Mouse (Mus musculus) heart, adult 2 months (tissue): Measurements from ENCODE around the gene Gxylt2. TPM values are rescaled to one million over a fixed set of nuclear protein-coding genes. Genes with fewer than 3 reads are reported as not detected.

ENCODE experiments used
- DNase-seq, 2 experiments: peaks; one replicate each; pipeline ENCODE4 v3.0.0; 2021
- H3K27ac ChIP-seq: fragments of 200-600 bp; 2 replicates; pipeline ENCODE4 v1.8.1; 2022
- H3K27me3 ChIP-seq: fragments of 200-500 bp; 2 replicates; pipeline ENCODE4 v1.6.1; 2012; ENCODE audit warnings: mild to moderate bottlenecking, low read length, inconsistent platforms, mixed read lengths; ENCODE audit not compliant: control insufficient read depth, insufficient read depth
- H3K36me3 ChIP-seq: fragments of 200-500 bp; 2 replicates; pipeline ENCODE4 v1.6.1; 2012; ENCODE audit warnings: low read length, inconsistent platforms; ENCODE audit not compliant: control insufficient read depth, insufficient read depth
- H3K4me1 ChIP-seq: fragments of 200-500 bp; 2 replicates; pipeline ENCODE4 v1.6.1; 2011; ENCODE audit warnings: low read length; ENCODE audit not compliant: control insufficient read depth, insufficient read depth
- H3K4me3 ChIP-seq: fragments of 200-600 bp; 2 replicates; pipeline ENCODE4 v1.8.1; 2022
- H3K79me2 ChIP-seq: fragments of 200-500 bp; replicated peaks from 2 replicates; pipeline ENCODE4 v1.6.1; 2012; ENCODE audit warnings: mild to moderate bottlenecking, inconsistent platforms, low read length, moderate library complexity, mixed read lengths; ENCODE audit not compliant: control insufficient read depth, insufficient read depth
- H3K9ac ChIP-seq: fragments of 200-500 bp; 2 replicates; pipeline ENCODE4 v1.6.1; 2012; ENCODE audit warnings: low read depth, mild to moderate bottlenecking, control low read depth, inconsistent platforms, low read length, mixed read lengths
- CTCF ChIP-seq: fragments of 200-600 bp; IDR thresholded peaks from 2 replicates; pipeline ENCODE4 v1.8.1; 2022; ENCODE audit warnings: antibody characterized with exemption, mild to moderate bottlenecking, moderate library complexity
- EP300 ChIP-seq: fragments of 200-500 bp; IDR thresholded peaks from 2 replicates; pipeline ENCODE4 v1.6.1; 2011; ENCODE audit warnings: low read depth, low read length, control low read depth; ENCODE audit not compliant: insufficient read depth
- POLR2A ChIP-seq: fragments of 200-500 bp; IDR thresholded peaks from 2 replicates; pipeline ENCODE4 v1.6.1; 2011; ENCODE audit warnings: mild to moderate bottlenecking, low read depth, low read length, control low read depth; ENCODE audit not compliant: insufficient read depth
- WGBS: fragments of 180-500 bp; shearing (Covaris S2); methylation state at CpG from one replicate; pipeline ENCODE4 v1.1.7; 2018; 5-methylcytosine and 5-hydroxymethylcytosine counted together
- intact Hi-C: fragments of 180-260 bp; cut with DNase I; formaldehyde crosslinking; loops from one replicate; pipeline ENCODE4 v1.15.1; 2025
- polyA plus RNA-seq: library from polyadenylated mRNA; depleted of rRNA; stranded (reverse); fragments of >200 nt; gene quantifications from 2 replicates; pipeline ENCODE4 v1.2.3, GENCODE M21; 2012
- total RNA-seq, 2 experiments: library from RNA; stranded (reverse); gene quantifications; 2 replicates each; pipeline ENCODE4 v1.2.3; 2021

Gene Gxylt2
- total and polyA plus RNA-seq, 3 experiments: 2.0 to 3.1 (median 2.2) TPM

DNA sequence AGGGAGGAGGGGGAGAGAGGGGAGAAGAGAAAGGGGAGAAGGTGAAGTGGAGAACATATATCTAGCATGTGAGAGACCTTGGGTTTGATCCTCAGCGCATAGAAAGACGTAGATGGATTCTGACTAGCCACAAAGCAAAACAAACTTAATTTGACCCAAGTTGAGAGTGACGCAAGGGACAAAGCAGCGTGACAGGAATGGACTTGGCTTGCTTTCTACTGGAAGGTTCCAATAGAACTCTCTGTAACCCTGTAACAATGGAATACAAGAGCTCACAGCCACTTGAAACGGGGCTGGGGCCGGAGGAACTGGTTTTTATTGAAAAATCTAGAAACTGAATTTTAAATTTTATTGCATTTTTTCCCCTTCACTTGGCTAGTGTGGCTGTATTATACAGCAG lies 127.2 kb downstream of the Gxylt2 start:
- Histone ChIP-seq H3K27ac (no peak overlapping the region), H3K4me3 (no peak overlapping the region), H3K9ac (no peak overlapping the region), H3K4me1 (peaks cover 2% of the 10 kb centered on the region), H3K36me3 (peaks cover 18% of the 10 kb centered on the region), H3K27me3 (no peaks in the 10 kb centered on the region), H3K79me2 (peaks cover 4% of the 10 kb centered on the region)
- DNase-seq: no peak
- TF ChIP-seq EP300: no peak
- TF ChIP-seq POLR2A: no peak
- TF ChIP-seq CTCF: no peak
- intact Hi-C loops: loop anchor here (5.0 kb wide), 1 partner anchor 154 kb away; no protein-coding TSS in a partner anchor
- 85% methylated on average over 6 of the region's 6 CpGs for WGBS

DNA sequence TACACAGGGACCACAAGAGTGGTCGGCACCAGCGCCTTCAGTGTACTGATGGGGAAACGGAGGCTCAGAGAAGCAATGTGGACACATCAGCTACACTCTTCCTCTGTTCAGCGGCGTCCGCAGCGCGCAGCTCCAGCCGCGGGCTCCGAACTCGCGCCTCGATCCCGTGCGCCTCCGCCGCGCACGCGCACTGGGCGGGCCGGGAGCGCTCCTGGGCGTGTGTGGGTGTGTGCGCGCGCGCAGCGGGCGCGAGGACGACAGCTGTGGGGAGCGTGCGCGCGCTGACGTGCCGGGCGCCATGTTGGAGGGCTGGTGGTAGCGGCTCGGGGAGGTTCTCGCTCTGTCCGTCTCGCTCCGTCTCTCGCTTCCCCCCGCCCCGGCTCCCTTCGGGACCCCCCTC lies 128.8 kb downstream of the Gxylt2 start, which contains the start of gene Ppp4r2:
Gene Ppp4r2, plus strand, starts transcription at position 268 of the 400 bp plus-strand sequence.
- H3K4me1 ChIP-seq: peaks cover 2% of the 10 kb centered on the region
- peaks cover 28% of the 10 kb centered on the region for H3K36me3 ChIP-seq
- peak; percentile 93 to 95 for DNase-seq
- H3K27ac ChIP-seq: peak within 1 kb of the TSS; percentile 79
- under 1% methylated on average over 42 of the region's 50 CpGs for WGBS
- no peak for TF ChIP-seq EP300
- no peak for TF ChIP-seq POLR2A
- TF ChIP-seq CTCF: no peak
- intact Hi-C loops: loop anchor here (5.0 kb wide), 1 partner anchor 156 kb away; no protein-coding TSS in a partner anchor
- peak within 1 kb of the TSS; percentile 83 for H3K4me3 ChIP-seq
- no peaks in the 10 kb centered on the region for H3K27me3 ChIP-seq
- peak within 1 kb of the TSS; percentile 91 for H3K9ac ChIP-seq
- H3K79me2 ChIP-seq: peaks cover 4% of the 10 kb centered on the region

DNA sequence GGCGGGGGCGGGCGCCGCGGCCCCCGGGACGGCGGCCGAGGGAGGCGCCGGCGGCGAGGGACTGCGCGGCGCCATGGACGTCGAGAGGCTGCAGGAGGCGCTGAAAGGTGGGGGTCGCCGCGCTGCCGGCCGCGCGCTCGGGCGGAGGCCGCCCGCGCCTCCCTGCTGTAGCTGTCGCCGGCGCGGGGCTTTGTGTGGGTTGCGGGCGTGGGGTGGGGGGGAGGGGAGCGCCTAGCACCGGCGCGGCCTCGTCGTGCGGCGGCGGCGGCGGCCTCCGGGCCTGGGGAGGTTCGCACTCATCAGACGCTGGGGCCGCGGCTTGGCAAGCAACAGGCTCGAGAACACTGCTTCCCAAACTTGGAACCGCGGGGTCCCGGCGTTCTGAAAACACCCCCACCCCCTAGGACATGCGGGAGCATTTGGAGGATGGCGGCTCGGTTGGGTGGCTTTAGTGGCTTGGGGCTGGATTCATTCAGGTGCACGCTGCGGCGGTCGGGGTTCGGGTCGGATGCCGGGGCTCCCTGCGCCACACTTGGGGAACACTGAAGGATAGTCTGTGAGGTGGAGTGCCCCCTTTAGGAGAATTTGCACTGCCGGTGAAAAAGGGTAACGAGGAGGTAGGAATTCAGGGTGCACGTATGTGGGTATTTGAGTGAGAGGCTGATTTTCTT lies 129.4 kb downstream of the Gxylt2 start:
- under 1% methylated on average over 67 of the region's 72 CpGs for WGBS
- intact Hi-C loops: loop anchor here (5.0 kb wide), 1 partner anchor 157 kb away; no protein-coding TSS in a partner anchor

DNA sequence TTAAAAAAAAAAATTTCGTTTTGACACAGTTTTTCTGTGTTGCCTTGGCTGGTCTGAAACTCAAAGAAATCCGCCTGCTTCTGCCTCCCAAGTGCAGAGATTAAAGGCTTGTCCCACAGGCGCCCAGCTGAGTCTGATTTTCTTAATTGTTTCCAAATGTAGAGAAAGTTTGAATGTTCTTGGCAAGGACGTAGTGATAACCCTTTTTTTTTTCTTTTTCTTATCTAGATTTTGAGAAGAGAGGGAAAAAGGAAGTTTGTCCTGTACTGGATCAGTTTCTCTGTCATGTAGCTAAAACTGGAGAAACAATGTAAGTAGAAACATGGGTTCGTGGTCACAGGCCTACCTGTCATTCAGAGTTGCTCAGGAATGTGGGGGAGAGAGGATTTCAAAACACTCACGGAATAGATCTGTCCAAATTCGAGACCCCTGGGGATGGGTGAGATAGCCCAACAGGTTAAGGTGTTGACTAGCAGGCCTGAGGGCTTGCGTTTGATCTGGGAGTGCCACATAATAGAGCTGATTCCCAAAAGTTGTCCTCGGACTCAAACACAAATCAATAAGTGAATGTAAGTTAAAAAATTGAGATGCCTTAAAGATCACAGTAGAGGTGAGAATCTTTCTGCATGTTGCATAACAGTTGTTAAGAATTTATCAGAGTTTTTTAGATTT lies 130.1 kb downstream of the Gxylt2 start:
- WGBS: 34% methylated on average over 9 of the region's 9 CpGs
- no peak for DNase-seq
- Histone ChIP-seq H3K36me3 (peaks cover 34% of the 10 kb centered on the region), H3K9ac (no peak overlapping the region), H3K27me3 (no peaks in the 10 kb centered on the region), H3K79me2 (peaks cover 4% of the 10 kb centered on the region), H3K27ac (peak overlapping the region; percentile 79), H3K4me3 (peak overlapping the region; percentile 83), H3K4me1 (peaks cover 2% of the 10 kb centered on the region)
- intact Hi-C loops: loop anchor here (5.0 kb wide), 1 partner anchor 157 kb away; no protein-coding TSS in a partner anchor
- TF ChIP-seq EP300 (no peak), POLR2A (no peak), CTCF (no peak)

More for the DNA sequence above, 129.4 kb downstream of the Gxylt2 start:
- Histone ChIP-seq H3K27me3 (no peaks in the 10 kb centered on the region), H3K36me3 (peaks cover 30% of the 10 kb centered on the region), H3K79me2 (peaks cover 4% of the 10 kb centered on the region), H3K4me3 (peak overlapping the region; percentile 83), H3K27ac (peak overlapping the region; percentile 79), H3K4me1 (peaks cover 2% of the 10 kb centered on the region), H3K9ac (peak overlapping the region; percentile 91)
- TF ChIP-seq CTCF (peak; percentile 56), EP300 (no peak), POLR2A (no peak)
- peak; percentile 64 to 68 for DNase-seq

DNA sequence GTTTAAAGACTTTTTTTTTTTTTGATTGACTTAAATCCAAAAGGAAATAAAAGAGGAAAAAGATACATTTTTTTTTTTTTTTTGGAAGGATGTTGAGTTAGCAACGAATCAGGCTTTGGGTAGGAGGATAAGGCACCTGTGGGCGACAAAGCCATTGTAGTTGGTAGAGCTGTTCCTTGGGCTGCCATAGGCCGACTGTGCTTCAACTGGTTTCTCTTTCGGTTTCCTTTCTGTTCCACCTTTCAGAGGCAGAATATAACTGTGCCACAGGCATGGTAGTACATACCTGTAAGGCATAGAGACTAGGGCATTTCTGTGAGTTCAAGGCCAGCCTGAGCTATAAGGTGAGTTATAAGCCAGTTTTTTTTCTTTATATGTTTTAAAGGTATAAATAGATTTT lies 140.5 kb downstream of the Gxylt2 start:
- Histone ChIP-seq H3K9ac (no peak overlapping the region), H3K27me3 (no peaks in the 10 kb centered on the region), H3K27ac (no peak overlapping the region), H3K4me1 (peaks cover 4% of the 10 kb centered on the region), H3K79me2 (peaks cover 7% of the 10 kb centered on the region), H3K36me3 (peaks cover 45% of the 10 kb centered on the region), H3K4me3 (no peak overlapping the region)
- TF ChIP-seq EP300 (no peak), CTCF (no peak), POLR2A (no peak)
- intact Hi-C loops: no loop called here
- no peak for DNase-seq
- 76% methylated on average over 4 of the region's 4 CpGs for WGBS
